Mouse (Mus musculus) heart, adult 11 months (tissue): Measurements from ENCODE around the gene Sdk1.
A peak's percentile ranks its signal among the peaks of the same experiment; 100 is the strongest.

Source experiments
- DNase-seq: peaks from one replicate; pipeline ENCODE4 v3.0.0; 2022

Sdk1 gene

GRCm38 (mm10) chr5:142150756-142151155 is 909.5 kb downstream of the Sdk1 start:
- DNase-seq: no peak

DNA sequence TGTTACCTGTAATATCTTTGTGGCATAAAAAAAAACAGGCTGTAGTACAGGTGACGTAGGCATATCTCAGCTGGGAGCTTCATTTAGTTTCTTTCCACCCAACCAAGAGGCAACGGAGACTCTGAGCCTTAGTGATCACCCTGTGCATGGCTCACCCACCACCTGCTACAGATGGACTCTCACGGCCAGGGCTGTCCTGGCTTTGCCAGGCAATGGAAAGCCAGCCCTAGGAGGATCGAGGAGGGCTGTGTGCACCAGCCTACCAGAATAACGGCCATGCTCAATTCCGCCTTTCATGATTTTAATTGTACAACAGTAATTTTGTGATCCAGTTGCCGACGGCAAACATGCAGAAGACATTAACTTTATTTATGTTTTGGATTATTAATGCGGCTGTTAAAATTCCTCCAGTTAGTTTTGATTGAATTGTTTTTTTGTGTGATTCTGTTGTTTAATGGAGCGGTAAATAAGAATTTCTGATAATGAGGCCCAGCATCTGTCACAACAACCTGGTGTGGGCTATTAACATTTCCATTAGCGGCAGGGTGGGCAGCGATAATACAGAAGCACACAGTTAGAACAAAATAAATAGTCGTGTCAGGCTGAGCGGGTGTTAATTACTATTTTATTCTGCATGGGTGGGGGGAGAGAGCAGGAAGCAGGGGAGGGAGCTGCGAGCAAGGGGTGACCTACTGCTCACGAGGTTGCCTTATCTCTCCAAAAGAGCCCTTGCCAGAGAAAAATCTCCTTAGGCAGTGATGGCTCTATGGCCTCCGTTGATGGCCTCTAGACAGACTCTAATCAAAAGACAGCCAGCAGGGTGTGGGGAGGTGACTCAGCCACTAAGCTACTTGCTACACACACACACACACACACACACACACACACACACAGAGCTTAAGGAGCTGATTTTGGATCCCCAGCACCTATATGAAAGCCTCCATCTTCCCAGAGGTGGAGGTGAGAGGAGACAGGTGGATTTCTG is 915.9 kb downstream of the Sdk1 start:
- no peak for DNase-seq

DNA sequence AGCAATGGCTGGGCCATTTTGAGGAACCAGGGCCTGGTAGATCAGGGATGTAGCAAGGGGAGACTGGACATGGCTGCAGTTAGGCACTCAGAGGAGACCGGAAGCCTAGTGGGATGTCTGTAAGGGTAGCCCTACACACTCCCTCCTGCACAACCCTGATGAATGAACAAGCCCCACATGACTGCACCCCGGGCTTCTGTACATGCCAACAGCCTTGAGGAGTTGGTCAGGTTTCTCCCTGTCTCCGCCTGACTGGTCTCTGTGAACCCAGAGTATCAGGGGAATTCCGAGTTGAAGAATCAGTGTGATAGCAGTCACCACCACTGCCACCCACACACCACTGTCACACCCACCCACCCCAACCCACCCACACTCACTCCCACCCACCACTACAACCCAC is 922.2 kb downstream of the Sdk1 start:
- no peak for DNase-seq

DNA sequence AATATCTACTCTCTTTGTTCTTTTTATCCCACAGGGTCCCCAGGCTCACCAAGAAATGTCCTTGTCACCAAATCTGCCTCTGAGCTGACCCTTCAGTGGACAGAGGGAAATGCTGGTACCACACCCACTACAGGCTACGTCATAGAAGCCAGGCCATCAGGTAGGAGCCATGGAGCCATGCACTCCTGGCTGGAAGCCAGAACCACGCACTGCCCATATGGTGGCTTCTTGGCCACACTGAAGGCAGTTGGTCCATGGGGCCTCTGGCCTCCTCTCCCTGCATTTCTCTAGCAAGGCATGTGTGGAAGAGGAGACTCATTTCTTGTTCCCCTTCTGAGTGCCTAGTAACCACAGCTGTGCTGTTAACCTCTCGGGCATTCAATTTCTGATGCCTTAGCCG is 932.3 kb downstream of the Sdk1 start:
- DNase-seq: no peak

DNA sequence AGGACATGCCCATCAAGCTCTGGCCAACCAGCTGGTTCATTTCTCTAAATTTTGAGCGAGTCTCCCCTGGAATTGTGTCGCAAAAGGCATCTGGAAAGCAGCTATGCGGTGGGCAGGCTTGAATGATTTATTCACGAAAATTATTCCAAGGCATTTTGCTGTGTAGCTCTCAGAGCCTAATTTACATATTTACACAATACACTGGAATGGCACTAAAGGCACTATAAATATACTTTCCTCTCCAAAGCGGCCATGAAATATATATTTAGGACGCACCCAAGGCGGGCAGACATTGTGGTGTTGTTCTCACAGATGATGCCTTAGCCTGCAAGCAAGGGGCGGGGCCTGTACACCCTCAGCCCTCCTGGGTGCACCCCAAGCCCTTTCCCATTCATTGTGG is 936.9 kb downstream of the Sdk1 start:
- DNase-seq: no peak

DNA sequence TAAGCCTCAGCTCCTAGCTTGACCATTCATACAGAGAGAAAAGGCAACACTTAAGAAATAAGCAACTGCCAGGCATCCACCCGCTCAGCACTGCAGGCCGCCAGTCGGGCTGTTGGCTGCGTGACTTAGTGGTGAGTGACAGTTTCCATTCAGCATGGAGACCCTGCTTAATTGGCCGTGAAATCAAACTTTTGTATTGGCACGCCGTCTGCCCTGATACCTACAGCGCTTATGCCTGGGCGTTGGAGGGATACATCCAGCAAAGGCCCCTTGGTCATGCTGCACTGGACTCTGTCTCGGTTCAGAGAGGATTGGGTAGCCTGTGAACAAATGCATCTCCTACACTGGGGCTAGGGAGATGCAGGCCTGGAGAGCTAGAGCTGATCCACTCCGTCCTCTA is 938.0 kb downstream of the Sdk1 start:
- no peak for DNase-seq

- DNase-seq: no peak
Observed at GRCm38 (mm10) chr5:142181862-142182261, 940.6 kb downstream of the Sdk1 start.

DNA sequence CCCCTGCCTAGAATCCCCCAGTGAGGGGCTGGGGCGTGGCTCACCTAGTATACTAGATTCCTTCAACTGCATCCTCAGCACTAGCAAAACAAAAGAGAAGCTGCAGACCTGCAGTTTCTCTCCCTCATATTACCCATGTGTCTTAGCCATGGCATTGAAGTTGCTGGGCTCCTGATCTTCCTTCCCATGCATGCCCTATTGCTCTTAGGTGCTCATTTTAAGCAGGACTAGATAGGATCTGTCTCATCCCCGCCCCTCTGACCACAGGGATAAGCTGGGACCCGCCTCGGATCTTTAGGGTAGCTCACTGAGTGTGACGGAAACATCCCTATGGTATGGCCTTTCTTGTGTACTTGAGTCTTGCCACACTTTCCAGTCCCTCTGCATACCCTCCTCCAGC is 947.5 kb downstream of the Sdk1 start:
- no peak for DNase-seq

DNA sequence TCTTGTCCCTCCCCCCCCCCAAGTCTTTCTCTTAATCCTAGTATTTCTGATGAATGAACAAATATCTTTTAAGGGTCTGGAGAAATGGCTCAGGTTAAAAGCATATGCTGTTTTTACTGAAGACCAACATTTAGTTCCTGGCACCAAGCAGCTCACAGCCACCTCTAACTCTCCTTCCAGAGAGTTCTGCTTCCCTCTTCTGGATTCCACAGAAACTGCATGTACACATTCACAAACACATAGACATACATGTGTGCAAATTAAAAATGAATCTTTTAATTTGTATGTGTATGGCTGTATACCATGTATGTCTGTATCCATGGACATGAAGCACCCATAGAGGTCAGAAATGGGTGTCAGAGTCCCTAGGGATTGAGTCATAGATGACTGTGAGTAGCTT is 968.6 kb downstream of the Sdk1 start:
- no peak for DNase-seq

DNA sequence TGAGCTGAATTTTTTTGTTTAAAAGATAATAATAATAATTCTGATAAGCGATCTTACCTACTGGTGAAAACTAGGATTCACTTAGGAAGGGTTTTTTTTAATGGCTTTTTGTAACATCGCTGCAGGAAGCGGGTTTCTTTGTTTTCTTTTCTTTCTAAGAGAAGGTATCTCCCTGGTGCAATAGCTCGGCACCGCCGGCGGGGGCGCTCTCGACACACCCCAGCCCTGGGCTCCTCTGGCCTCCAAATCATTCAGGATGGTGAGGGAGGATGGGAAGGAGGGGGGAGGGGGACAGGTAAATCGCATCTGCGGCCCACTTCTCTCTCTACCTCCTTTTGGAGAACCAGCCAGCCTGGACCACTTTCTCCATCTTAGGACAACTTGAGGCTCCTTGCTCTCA is 971.0 kb downstream of the Sdk1 start:
- no peak for DNase-seq

GRCm38 (mm10) chr5:142215981-142216380 is 974.7 kb downstream of the Sdk1 start:
- no peak for DNase-seq

DNA sequence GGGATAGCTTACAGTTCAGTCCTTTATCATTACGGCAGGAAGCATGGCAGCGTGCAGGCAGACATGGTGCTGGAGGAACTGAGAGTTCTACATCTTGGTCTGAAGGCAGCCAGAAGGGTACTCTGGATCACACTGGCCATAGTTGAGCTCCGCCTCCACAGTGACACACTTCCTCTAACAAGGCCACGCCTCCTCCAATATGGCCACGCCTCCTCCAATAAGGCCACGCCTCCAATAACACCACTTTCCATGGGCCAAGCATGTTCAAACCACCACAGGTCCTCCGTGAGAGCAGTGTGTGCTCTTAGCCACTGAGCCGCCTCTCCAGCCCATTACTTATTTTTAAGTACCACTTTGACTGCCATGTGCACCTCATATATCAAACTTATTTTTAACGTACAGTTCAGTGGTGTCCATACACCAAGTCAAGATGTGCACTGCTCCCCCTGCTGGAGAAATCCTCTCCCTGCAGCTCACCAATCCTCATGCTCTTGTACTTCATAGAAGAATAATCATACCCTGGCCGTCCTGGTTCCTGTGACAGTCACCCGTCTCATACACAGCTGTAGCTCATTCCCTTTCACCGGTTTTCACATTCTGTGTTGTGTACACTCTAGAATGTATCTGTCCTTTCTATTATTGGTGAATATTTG is 979.7 kb downstream of the Sdk1 start:
- no peak for DNase-seq

GRCm38 (mm10) chr5:142228957-142229810 is 987.9 kb downstream of the Sdk1 start:
- DNase-seq: no peak

DNA sequence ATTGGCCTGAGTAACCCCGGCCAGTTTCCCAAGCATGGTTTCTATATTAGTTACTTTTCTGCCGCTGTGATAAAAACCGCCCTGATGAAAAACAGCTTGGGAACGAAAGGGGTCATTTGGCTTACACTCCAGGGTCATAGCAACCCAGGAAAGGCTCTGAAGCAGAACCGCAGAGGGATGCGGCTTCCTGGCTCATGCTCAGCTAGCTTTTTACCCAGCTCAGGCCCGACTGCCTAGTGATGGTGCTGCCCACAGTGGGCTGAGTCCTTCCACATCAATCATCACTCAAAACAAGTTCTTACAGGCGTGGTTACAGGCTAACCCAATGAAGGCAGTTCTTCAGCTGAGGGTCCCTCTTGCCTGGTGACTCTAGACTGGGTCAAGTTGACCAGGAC is 988.5 kb downstream of the Sdk1 start:
- no peak for DNase-seq

- no peak for DNase-seq
Observed at GRCm38 (mm10) chr5:142240288-142240687, 999.0 kb downstream of the Sdk1 start.

GRCm38 (mm10) chr5:142242597-142242996 is 1001.3 kb downstream of the Sdk1 start:
- DNase-seq: no peak

- no peak for DNase-seq
Observed at GRCm38 (mm10) chr5:142243069-142243468, 1001.8 kb downstream of the Sdk1 start.

DNA sequence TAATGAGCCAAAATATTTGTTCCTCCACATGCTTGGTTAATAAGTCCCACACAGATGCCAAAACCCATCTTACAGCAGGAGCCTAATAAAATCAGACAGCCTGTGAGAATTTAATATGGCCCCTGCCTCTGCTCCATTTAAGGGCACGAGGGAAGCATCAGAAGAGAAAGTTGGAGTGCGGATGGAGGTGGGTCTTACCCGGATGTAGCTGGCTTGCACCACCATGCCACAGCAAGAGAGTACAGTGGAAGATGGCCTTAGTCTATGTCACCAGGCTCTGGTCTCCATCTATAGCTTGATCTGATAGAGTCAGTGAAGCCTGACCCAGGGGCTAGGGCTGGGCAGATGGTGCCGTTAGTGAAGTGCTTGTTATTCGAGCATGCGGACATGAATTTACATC is 1014.9 kb downstream of the Sdk1 start:
- peak; percentile 54 for DNase-seq

- peak; percentile 21 for DNase-seq
Observed at GRCm38 (mm10) chr5:142258716-142259115, 1017.4 kb downstream of the Sdk1 start.

GRCm38 (mm10) chr5:142262060-142262459 is 1020.8 kb downstream of the Sdk1 start:
- DNase-seq: peak; percentile 51
